Mouse (Mus musculus) small intestine, adult 2 months (tissue): Measurements from ENCODE around the gene Grk4.

ENCODE experiments used
- CTCF ChIP-seq: fragments of 200-500 bp; IDR thresholded peaks from 2 replicates; pipeline ENCODE4 v1.5.1; 2012; ENCODE audit warnings: low read depth, mild to moderate bottlenecking, control low read depth, inconsistent platforms, low read length, moderate library complexity, mixed read lengths; ENCODE audit not compliant: insufficient replicate concordance, insufficient read length; ENCODE audit errors: extremely low read depth
- POLR2A ChIP-seq: fragments of 200-500 bp; IDR thresholded peaks from 2 replicates; pipeline ENCODE4 v1.6.1; 2012; ENCODE audit warnings: low read depth, mild to moderate bottlenecking, control low read depth, inconsistent platforms, low read length, moderate library complexity

GRCm38 (mm10) chr5:34714816-34715215 is 54.6 kb downstream of the Grk4 start:
- TF ChIP-seq POLR2A (no peak), CTCF (no peak)
